Mouse (Mus musculus) forebrain, postnatal 0 days (tissue): ENCODE measurements at regions not wholly inside any gene's neighbourhood (a gene's known extent, or its start where the extent isn't known, plus 50 kb on each side); places are given as distances from the start of the nearest gene placed in this dataset.
"Not testable (repeated sequence)": the region's sequence is repeated elsewhere in the genome, so short reads cannot be mapped to it uniquely, and the experiment has no call there.

Experiments
- ATAC-seq: fragments of 200-750 bp; cut with Nextera tagmentation; 2 replicates; pipeline ENCODE4 v1.8.0; 2017; ENCODE audit warnings: mild to moderate bottlenecking, moderate library complexity
- DNase-seq: peaks from one replicate; pipeline ENCODE4 v3.0.0-alpha.2; 2015
- H3K27ac ChIP-seq: fragments of 300-500 bp; sonication (generic); 2 replicates; pipeline ENCODE4 v1.5.1; 2014; ENCODE audit warnings: low read depth, mild to moderate bottlenecking, antibody characterized with exemption, low read length, moderate library complexity, mixed read lengths
- H3K27me3 ChIP-seq: fragments of 300-500 bp; sonication (generic); 2 replicates; pipeline ENCODE4 v1.6.1; 2014; ENCODE audit warnings: mild to moderate bottlenecking, low read length, mixed read lengths; ENCODE audit not compliant: insufficient read depth
- H3K36me3 ChIP-seq: fragments of 300-500 bp; sonication (generic); 2 replicates; pipeline ENCODE4 v1.6.1; 2014; ENCODE audit warnings: mild to moderate bottlenecking, moderate library complexity; ENCODE audit not compliant: insufficient read depth
- H3K4me1 ChIP-seq: fragments of 300-500 bp; sonication (generic); 2 replicates; pipeline ENCODE4 v1.6.1; 2014; ENCODE audit warnings: antibody characterized with exemption; ENCODE audit not compliant: insufficient read depth
- H3K4me2 ChIP-seq: fragments of 300-500 bp; sonication (generic); 2 replicates; pipeline ENCODE4 v1.6.1; 2014; ENCODE audit warnings: low read depth, mild to moderate bottlenecking, moderate library complexity
- H3K4me3 ChIP-seq: fragments of 300-500 bp; sonication (generic); 2 replicates; pipeline ENCODE4 v1.5.1; 2014; ENCODE audit warnings: low read depth, low read length, mixed read lengths
- H3K9ac ChIP-seq: fragments of 300-500 bp; sonication (generic); 2 replicates; pipeline ENCODE4 v1.6.1; 2014; ENCODE audit warnings: mild to moderate bottlenecking
- H3K9me3 ChIP-seq: fragments of 300-500 bp; sonication (generic); 2 replicates; pipeline ENCODE4 v1.6.1; 2016; ENCODE audit warnings: low read length
- CTCF ChIP-seq: sonication (generic); IDR thresholded peaks from 2 replicates; pipeline ENCODE4 v1.5.1; 2016; ENCODE audit warnings: antibody characterized with exemption, control low read depth, low read depth
- WGBS: fragments of 180-500 bp; shearing (Covaris S2); extraction: QIAGEN DNeasy Blood & Tissue Kit; methylation state at CpG from one replicate; pipeline ENCODE4 v1.1.7; 2014; 5-methylcytosine and 5-hydroxymethylcytosine counted together

DNA sequence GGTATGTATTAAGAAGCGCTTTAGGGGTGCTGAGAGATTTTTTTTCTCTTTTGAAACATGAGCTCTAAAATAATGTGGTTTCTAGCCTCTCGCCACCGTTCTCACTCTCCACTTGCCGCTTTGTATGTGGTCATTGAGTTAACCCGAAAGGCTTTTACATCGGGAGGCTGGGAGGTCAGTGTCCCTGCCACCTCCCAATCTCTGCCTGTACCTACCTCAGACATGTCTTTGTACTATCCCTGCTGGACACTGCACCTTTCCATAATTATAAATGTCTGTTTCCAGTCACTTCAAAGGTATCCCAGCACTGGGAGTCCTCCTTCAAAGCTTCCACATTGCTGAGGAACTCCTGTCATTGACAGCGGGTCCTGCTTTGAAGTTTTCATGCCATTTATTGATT is 347.6 kb upstream of the Tbc1d2b start:
- ATAC-seq = no peak
- no peaks in the 10 kb centered on the region for H3K36me3 ChIP-seq
- H3K4me2 ChIP-seq = no peak overlapping the region
- no peaks in the 10 kb centered on the region for H3K4me1 ChIP-seq
- TF ChIP-seq CTCF = no peak
- H3K4me3 ChIP-seq = no peak overlapping the region
- DNase-seq = no peak
- H3K9ac ChIP-seq = no peak overlapping the region
- H3K27ac ChIP-seq = no peak overlapping the region
- 65% methylated on average over 7 of the region's 7 CpGs for WGBS
- H3K9me3 ChIP-seq = no peaks in the 10 kb centered on the region
- no peaks in the 10 kb centered on the region for H3K27me3 ChIP-seq

DNA sequence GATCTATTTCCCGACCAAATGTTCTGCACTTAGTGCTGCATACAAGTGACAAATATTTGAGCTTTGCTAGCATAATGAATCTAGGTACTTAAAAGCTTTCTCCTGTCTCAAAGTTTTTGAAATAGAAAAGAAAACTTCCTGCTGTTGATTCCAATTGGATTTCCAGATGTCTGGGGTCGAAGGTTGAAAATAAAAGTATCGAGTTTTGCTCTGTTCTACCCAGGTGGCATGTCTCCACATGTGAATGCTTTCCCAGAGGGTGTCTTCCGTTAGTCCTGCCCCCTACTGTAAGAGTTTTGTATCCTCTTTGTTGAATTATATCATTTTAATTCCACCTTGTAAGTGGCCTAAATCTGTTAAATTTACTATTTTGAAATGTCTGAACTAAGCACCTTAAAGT is 327.3 kb upstream of the Tbc1d2b start:
- no peaks in the 10 kb centered on the region for H3K9me3 ChIP-seq
- ATAC-seq = no peak
- no peak overlapping the region for H3K27ac ChIP-seq
- no peaks in the 10 kb centered on the region for H3K36me3 ChIP-seq
- H3K9ac ChIP-seq = no peak overlapping the region
- 71% methylated on average over 4 of the region's 4 CpGs for WGBS
- H3K4me1 ChIP-seq = no peaks in the 10 kb centered on the region
- H3K4me2 ChIP-seq = no peak overlapping the region
- DNase-seq = no peak
- no peaks in the 10 kb centered on the region for H3K27me3 ChIP-seq
- no peak overlapping the region for H3K4me3 ChIP-seq
- no peak for TF ChIP-seq CTCF

DNA sequence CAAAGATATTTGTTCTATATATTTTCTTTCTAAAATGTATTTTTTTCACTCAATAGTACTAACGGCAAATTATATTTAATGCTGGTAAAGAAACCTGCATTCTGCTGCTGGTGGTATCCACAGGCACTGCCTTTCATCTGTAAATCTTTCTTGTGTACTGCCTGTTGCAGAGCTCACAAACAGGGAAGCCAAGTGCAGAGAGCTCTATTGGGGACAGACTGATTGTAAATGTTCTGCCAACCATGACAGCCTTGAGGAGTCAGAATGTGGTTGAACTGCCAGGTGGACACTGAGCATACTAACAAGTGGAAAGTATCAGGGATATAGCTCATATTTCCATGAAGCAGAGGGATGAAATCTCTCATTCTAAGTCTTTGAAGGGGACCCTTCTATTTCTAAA is 286.1 kb upstream of the Tbc1d2b start:
- H3K4me1 ChIP-seq = no peaks in the 10 kb centered on the region
- TF ChIP-seq CTCF = no peak
- no peak for ATAC-seq
- no peaks in the 10 kb centered on the region for H3K27me3 ChIP-seq
- no peaks in the 10 kb centered on the region for H3K9me3 ChIP-seq
- no peak overlapping the region for H3K27ac ChIP-seq
- DNase-seq = no peak
- H3K36me3 ChIP-seq = no peaks in the 10 kb centered on the region
- WGBS = 57% methylated on average over 1 of the region's 1 CpGs
- H3K4me3 ChIP-seq = no peak overlapping the region
- no peak overlapping the region for H3K9ac ChIP-seq
- H3K4me2 ChIP-seq = no peak overlapping the region

DNA sequence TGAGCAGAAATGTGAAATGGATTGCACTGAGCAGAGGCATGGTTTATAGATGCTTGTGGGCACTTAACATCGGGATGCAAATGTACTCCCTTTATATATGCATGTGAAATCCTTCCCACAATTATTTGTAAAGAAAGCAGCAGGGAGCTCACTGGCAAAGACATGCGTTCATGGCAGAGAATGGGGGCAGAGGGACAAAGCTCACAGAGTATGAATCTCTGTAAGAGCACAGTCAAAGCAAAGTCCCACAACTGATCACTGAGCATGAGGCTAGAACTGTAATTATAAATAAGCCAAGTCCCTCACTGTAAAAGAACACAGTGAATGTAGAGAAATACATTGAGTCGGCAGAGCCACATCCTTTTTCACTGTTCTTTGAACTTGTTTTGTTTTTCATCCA is 285.6 kb upstream of the Tbc1d2b start:
- H3K4me1 ChIP-seq = no peaks in the 10 kb centered on the region
- no peak overlapping the region for H3K27ac ChIP-seq
- no peak for TF ChIP-seq CTCF
- H3K9ac ChIP-seq = no peak overlapping the region
- no peak overlapping the region for H3K4me3 ChIP-seq
- no peak overlapping the region for H3K4me2 ChIP-seq
- H3K27me3 ChIP-seq = no peaks in the 10 kb centered on the region
- WGBS = 23% methylated on average over 3 of the region's 3 CpGs
- no peak for ATAC-seq
- H3K36me3 ChIP-seq = no peaks in the 10 kb centered on the region
- DNase-seq = no peak
- H3K9me3 ChIP-seq = no peaks in the 10 kb centered on the region

DNA sequence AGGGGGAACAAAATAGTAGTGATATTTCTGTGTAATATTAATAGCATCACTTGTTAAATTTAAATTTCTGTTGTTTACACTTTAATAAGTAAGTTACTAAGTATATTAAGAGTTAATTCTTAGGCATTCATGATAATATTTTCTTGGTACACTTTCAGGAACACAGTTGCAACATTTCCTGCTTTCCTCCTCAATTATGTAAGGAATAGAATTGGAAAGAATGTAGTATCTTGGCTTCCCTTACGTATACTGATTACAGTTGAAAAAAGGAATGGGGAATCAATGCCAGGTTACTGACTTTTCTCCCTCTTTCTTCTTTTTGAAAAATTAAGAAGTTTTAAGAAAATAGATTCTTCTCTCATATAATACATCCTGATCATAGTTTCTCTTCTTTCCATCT is 277.3 kb upstream of the Tbc1d2b start:
- Histone ChIP-seq H3K9ac (no peak overlapping the region), H3K4me2 (no peak overlapping the region)

DNA sequence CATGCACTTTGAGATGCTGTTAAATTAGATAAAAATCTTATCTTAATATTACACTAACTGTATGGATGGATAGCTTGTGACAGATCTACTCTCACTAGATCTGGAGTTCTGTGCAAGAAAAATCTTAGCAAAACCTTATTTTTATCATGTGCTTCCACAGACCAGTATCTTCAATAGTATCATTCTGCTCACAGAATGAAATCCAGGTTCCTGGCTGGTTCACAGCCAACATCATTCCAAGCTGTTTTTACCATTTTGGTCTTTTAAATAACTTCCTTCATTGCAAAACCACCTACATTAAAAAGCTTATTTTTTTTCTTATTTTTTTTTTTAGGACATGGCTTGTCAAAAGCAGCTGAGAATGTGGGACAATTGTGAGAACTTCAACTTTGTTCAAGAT is 276.1 kb upstream of the Tbc1d2b start:
- Histone ChIP-seq H3K4me2 (no peak overlapping the region), H3K9me3 (no peaks in the 10 kb centered on the region), H3K4me1 (no peaks in the 10 kb centered on the region), H3K27me3 (no peaks in the 10 kb centered on the region), H3K4me3 (no peak overlapping the region), H3K36me3 (no peaks in the 10 kb centered on the region), H3K9ac (no peak overlapping the region), H3K27ac (no peak overlapping the region)
- no peak for ATAC-seq
- no peak for TF ChIP-seq CTCF
- no peak for DNase-seq

More for the DNA sequence above, 277.3 kb upstream of the Tbc1d2b start:
- Histone ChIP-seq H3K27me3 (no peaks in the 10 kb centered on the region), H3K4me1 (no peaks in the 10 kb centered on the region), H3K36me3 (no peaks in the 10 kb centered on the region), H3K4me3 (no peak overlapping the region), H3K27ac (no peak overlapping the region), H3K9me3 (no peaks in the 10 kb centered on the region)
- DNase-seq (no peak), ATAC-seq (no peak)
- WGBS = 76% methylated on average over 1 of the region's 1 CpGs
- TF ChIP-seq CTCF = no peak

DNA sequence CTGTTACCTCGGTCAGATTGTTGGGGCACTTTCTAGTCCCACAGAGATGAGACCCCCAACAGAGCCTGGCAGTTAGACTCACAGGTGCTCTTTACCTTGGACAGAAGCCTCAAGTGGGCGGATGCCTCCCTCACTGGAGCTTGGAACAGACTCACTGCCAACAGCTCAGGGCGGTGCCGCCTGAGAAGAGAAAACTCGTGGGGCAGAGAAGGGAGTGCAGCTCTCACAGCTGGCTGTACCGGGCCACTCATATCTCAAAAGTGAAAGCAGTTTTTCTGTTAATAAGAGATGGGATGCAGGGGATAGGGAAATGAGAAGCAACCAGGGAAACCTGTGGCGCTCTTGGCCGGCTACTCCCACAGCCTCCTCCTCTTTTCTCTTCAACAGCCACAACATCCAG is 267.1 kb upstream of the Tbc1d2b start:
- H3K27ac ChIP-seq, H3K4me2 ChIP-seq, ATAC-seq, DNase-seq, H3K9ac ChIP-seq, H3K4me3 ChIP-seq, H3K36me3 ChIP-seq, H3K27me3 ChIP-seq, H3K9me3 ChIP-seq, H3K4me1 ChIP-seq: not testable (repeated sequence)
- 87% methylated on average over 8 of the region's 8 CpGs for WGBS

DNA sequence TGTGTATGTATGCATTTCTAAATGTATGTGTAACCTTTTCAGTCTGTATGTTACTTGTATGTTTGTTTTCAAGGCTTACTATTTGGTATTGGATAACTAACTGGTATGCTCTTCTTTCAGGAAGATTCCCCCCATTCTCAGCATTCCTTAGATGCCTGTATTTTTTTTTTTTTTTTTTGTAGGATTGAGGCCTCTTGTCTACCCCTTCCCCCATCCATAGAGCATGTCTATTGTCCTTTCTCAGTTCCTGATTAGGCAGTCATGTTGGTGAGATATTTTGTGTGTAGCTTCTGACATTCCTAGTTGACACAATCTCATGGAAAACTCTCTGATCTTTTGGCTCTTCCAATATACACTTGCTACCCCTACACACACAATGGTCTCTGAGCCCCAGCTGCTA is 262.8 kb upstream of the Tbc1d2b start:
- Histone ChIP-seq H3K27me3 (no peaks in the 10 kb centered on the region), H3K9ac (no peak overlapping the region), H3K4me3 (no peak overlapping the region), H3K27ac (no peak overlapping the region), H3K4me2 (no peak overlapping the region), H3K36me3 (no peaks in the 10 kb centered on the region), H3K9me3 (no peaks in the 10 kb centered on the region), H3K4me1 (no peaks in the 10 kb centered on the region)
- no peak for TF ChIP-seq CTCF
- ATAC-seq = no peak
- DNase-seq = no peak
